Mouse (Mus musculus) ES-Bruce4 (cell line): Measurements from ENCODE around the gene H2-Eb1.

Source experiments
- CTCF ChIP-seq: IDR thresholded peaks from one replicate; pipeline ENCODE4 v1.8.1; 2011; ENCODE audit warnings: low read depth, low read length
- POLR2A ChIP-seq: IDR thresholded peaks from one replicate; pipeline ENCODE4 v1.8.1; 2011; ENCODE audit warnings: low read length; ENCODE audit not compliant: insufficient read depth

DNA sequence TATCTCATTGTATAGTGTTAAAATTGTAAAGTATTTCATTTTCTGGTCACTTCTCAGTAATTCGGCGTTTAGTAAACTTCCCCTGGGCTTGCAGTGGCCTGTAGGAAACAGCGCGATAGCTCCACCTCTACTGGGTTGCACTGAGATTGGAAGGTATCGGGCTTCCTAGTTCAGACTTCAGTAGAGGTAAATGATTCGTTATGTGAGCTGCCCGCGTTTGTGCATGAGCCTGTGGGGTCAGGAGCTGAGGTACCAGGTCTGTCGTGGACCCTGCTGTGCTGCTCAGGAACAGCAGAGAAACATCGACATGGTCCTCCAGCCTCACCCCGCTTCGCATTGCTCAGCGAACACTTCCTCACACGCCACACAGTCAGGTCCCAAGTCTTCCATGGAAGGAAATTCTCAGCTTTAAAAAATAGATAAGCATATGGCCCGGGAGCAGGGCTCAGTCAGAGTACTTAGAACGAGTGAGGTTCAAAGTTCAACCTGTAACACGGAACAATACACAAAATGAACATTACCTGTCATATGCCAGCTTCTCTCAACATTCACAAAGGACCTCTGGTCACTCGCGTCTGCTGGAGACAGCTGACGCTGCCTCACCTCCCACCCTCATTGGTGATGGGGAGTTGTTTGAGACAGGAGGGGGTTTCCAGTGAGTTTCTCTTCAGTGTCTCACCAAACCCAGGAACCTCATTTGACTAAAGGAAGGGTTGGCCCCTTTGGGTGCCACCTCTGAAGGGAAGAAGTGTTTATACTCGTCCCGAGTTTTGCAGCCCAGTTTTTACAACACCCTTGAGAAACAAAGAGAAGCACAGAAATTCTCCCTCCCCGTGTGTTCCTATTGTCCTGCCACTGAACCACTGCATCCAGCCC is 4.7 kb upstream of the H2-Eb1 start:
- TF ChIP-seq POLR2A (no peak), CTCF (no peak)
